Mouse (Mus musculus) forebrain, embryonic 15.5 days (tissue): Measurements from ENCODE around the gene Ace2. TPM values are rescaled to one million over a fixed set of nuclear protein-coding genes. Genes with fewer than 3 reads are reported as not detected.

Source experiments
- ATAC-seq: fragments of 200-750 bp; cut with Nextera tagmentation; replicated peaks from 2 replicates; pipeline ENCODE4 v1.8.0; 2017; ENCODE audit warnings: mild to moderate bottlenecking, moderate TSS enrichment, moderate library complexity
- H3K27ac ChIP-seq: fragments of 300-500 bp; sonication (generic); replicated peaks from 2 replicates; pipeline ENCODE4 v1.5.1; 2015; ENCODE audit warnings: mild to moderate bottlenecking, inconsistent platforms
- H3K27me3 ChIP-seq: fragments of 300-500 bp; sonication (generic); 2 replicates; pipeline ENCODE4 v1.6.1; 2015; ENCODE audit warnings: inconsistent platforms
- H3K36me3 ChIP-seq: fragments of 300-500 bp; sonication (generic); 2 replicates; pipeline ENCODE4 v1.6.1; 2015; ENCODE audit warnings: mild to moderate bottlenecking, inconsistent platforms
- H3K4me1 ChIP-seq: fragments of 300-500 bp; sonication (generic); 2 replicates; pipeline ENCODE4 v1.6.1; 2015; ENCODE audit warnings: inconsistent platforms
- H3K4me2 ChIP-seq: fragments of 300-500 bp; sonication (generic); replicated peaks from 2 replicates; pipeline ENCODE4 v1.6.1; 2015; ENCODE audit warnings: mild to moderate bottlenecking, inconsistent platforms
- H3K4me3 ChIP-seq: fragments of 300-500 bp; sonication (generic); 2 replicates; pipeline ENCODE4 v1.5.1; 2015; ENCODE audit warnings: mild to moderate bottlenecking, inconsistent platforms
- H3K9ac ChIP-seq: fragments of 300-500 bp; sonication (generic); replicated peaks from 2 replicates; pipeline ENCODE4 v1.6.1; 2015; ENCODE audit warnings: mild to moderate bottlenecking, inconsistent platforms
- H3K9me3 ChIP-seq: fragments of 300-500 bp; sonication (generic); 2 replicates; pipeline ENCODE4 v1.6.1; 2016; ENCODE audit warnings: inconsistent platforms
- WGBS: fragments of 180-500 bp; shearing (Covaris S2); methylation state at CpG from one replicate; pipeline ENCODE4 v1.1.7; 2015; ENCODE audit warnings: mixed read lengths; 5-methylcytosine and 5-hydroxymethylcytosine counted together
- polyA plus RNA-seq: library from polyadenylated mRNA; unstranded; fragments of >200 nt; fragmentation: Nextera tagmentation; extraction: Ambion mirVana; gene quantifications from 2 replicates; pipeline ENCODE4 v1.2.1, GENCODE M21; 2015

Gene Ace2
- polyA plus RNA-seq, 1 experiment from 2014 or later = 0.15 TPM

GRCm38 (mm10) chrX:164145463-164146250, 6.5 kb downstream of the Ace2 start:
- no peak for ATAC-seq
- H3K9ac ChIP-seq = no peak overlapping the region
- no peaks in the 10 kb centered on the region for H3K36me3 ChIP-seq
- WGBS = 85% methylated on average over 6 of the region's 6 CpGs
- no peak overlapping the region for H3K4me3 ChIP-seq
- no peaks in the 10 kb centered on the region for H3K9me3 ChIP-seq
- no peak overlapping the region for H3K27ac ChIP-seq
- no peaks in the 10 kb centered on the region for H3K27me3 ChIP-seq
- H3K4me2 ChIP-seq = no peak overlapping the region
- H3K4me1 ChIP-seq = no peaks in the 10 kb centered on the region

GRCm38 (mm10) chrX:164152703-164153102, 13.6 kb downstream of the Ace2 start:
- H3K9ac ChIP-seq = no peak overlapping the region

GRCm38 (mm10) chrX:164153606-164154005, 14.5 kb downstream of the Ace2 start:
- no peak overlapping the region for H3K27ac ChIP-seq
- H3K27me3 ChIP-seq = no peaks in the 10 kb centered on the region
- no peak overlapping the region for H3K9ac ChIP-seq
- no peaks in the 10 kb centered on the region for H3K9me3 ChIP-seq
- no peaks in the 10 kb centered on the region for H3K4me1 ChIP-seq
- H3K4me3 ChIP-seq = no peak overlapping the region
- no peak for ATAC-seq
- H3K4me2 ChIP-seq = no peak overlapping the region
- H3K36me3 ChIP-seq = no peaks in the 10 kb centered on the region

More at GRCm38 (mm10) chrX:164152703-164153102, 13.6 kb downstream of the Ace2 start:
- H3K36me3 ChIP-seq = no peaks in the 10 kb centered on the region
- no peak overlapping the region for H3K4me3 ChIP-seq
- ATAC-seq = no peak
- H3K27ac ChIP-seq = no peak overlapping the region
- H3K9me3 ChIP-seq = no peaks in the 10 kb centered on the region
- no peaks in the 10 kb centered on the region for H3K4me1 ChIP-seq
- H3K4me2 ChIP-seq = no peak overlapping the region
- H3K27me3 ChIP-seq = no peaks in the 10 kb centered on the region
- WGBS = 80% methylated on average over 2 of the region's 2 CpGs

- H3K4me2 ChIP-seq = no peak overlapping the region
- no peak overlapping the region for H3K9ac ChIP-seq
- 84% methylated on average over 5 of the region's 5 CpGs for WGBS
- no peaks in the 10 kb centered on the region for H3K4me1 ChIP-seq
- ATAC-seq = no peak
- H3K9me3 ChIP-seq = no peaks in the 10 kb centered on the region
- H3K27ac ChIP-seq = no peak overlapping the region
- no peaks in the 10 kb centered on the region for H3K36me3 ChIP-seq
- H3K4me3 ChIP-seq = no peak overlapping the region
- H3K27me3 ChIP-seq = no peaks in the 10 kb centered on the region
Measured at GRCm38 (mm10) chrX:164154594-164154993, 15.5 kb downstream of the Ace2 start.

- Histone ChIP-seq H3K36me3 (no peaks in the 10 kb centered on the region), H3K9me3 (no peaks in the 10 kb centered on the region), H3K4me3 (no peak overlapping the region), H3K27ac (no peak overlapping the region), H3K4me2 (no peak overlapping the region), H3K4me1 (no peaks in the 10 kb centered on the region), H3K27me3 (no peaks in the 10 kb centered on the region), H3K9ac (no peak overlapping the region)
- no peak for ATAC-seq
- WGBS = 90% methylated on average over 1 of the region's 1 CpGs
Measured at GRCm38 (mm10) chrX:164164681-164165080, 25.5 kb downstream of the Ace2 start.

- Histone ChIP-seq H3K9me3 (no peaks in the 10 kb centered on the region), H3K27me3 (no peaks in the 10 kb centered on the region), H3K4me1 (no peaks in the 10 kb centered on the region), H3K27ac (no peak overlapping the region), H3K36me3 (no peaks in the 10 kb centered on the region), H3K9ac (no peak overlapping the region), H3K4me3 (no peak overlapping the region), H3K4me2 (no peak overlapping the region)
- 78% methylated on average over 2 of the region's 2 CpGs for WGBS
- ATAC-seq = no peak
Measured at GRCm38 (mm10) chrX:164171034-164171433, 31.9 kb downstream of the Ace2 start.

- no peak overlapping the region for H3K4me2 ChIP-seq
Measured at GRCm38 (mm10) chrX:164173880-164174279, 34.7 kb downstream of the Ace2 start.

GRCm38 (mm10) chrX:164175311-164175710, 36.2 kb downstream of the Ace2 start:
- H3K4me2 ChIP-seq = no peak overlapping the region
- H3K4me3 ChIP-seq = no peak overlapping the region
- H3K27me3 ChIP-seq = no peaks in the 10 kb centered on the region
- H3K36me3 ChIP-seq = no peaks in the 10 kb centered on the region
- no peak overlapping the region for H3K27ac ChIP-seq
- no peak overlapping the region for H3K9ac ChIP-seq
- ATAC-seq = no peak
- 89% methylated on average over 1 of the region's 1 CpGs for WGBS
- H3K4me1 ChIP-seq = no peaks in the 10 kb centered on the region
- no peaks in the 10 kb centered on the region for H3K9me3 ChIP-seq

More at GRCm38 (mm10) chrX:164173880-164174279, 34.7 kb downstream of the Ace2 start:
- ATAC-seq = no peak
- Histone ChIP-seq H3K9ac (no peak overlapping the region), H3K9me3 (no peaks in the 10 kb centered on the region), H3K27me3 (no peaks in the 10 kb centered on the region), H3K4me1 (no peaks in the 10 kb centered on the region), H3K4me3 (no peak overlapping the region), H3K27ac (no peak overlapping the region), H3K36me3 (no peaks in the 10 kb centered on the region)
- WGBS = 90% methylated on average over 4 of the region's 4 CpGs

GRCm38 (mm10) chrX:164175780-164176179, 36.6 kb downstream of the Ace2 start:
- H3K4me1 ChIP-seq = no peaks in the 10 kb centered on the region
- H3K27ac ChIP-seq = no peak overlapping the region
- WGBS = 40% methylated on average over 2 of the region's 2 CpGs
- H3K36me3 ChIP-seq = no peaks in the 10 kb centered on the region
- H3K9me3 ChIP-seq = no peaks in the 10 kb centered on the region
- no peaks in the 10 kb centered on the region for H3K27me3 ChIP-seq
- no peak overlapping the region for H3K4me3 ChIP-seq
- no peak overlapping the region for H3K9ac ChIP-seq
- no peak overlapping the region for H3K4me2 ChIP-seq
- ATAC-seq = no peak

GRCm38 (mm10) chrX:164178856-164179255, 39.7 kb downstream of the Ace2 start:
- H3K9me3 ChIP-seq = no peaks in the 10 kb centered on the region
- no peaks in the 10 kb centered on the region for H3K36me3 ChIP-seq
- no peaks in the 10 kb centered on the region for H3K27me3 ChIP-seq
- H3K9ac ChIP-seq = no peak overlapping the region
- no peaks in the 10 kb centered on the region for H3K4me1 ChIP-seq
- no peak overlapping the region for H3K4me3 ChIP-seq
- H3K27ac ChIP-seq = no peak overlapping the region
- no peak overlapping the region for H3K4me2 ChIP-seq
- 91% methylated on average over 2 of the region's 2 CpGs for WGBS
- ATAC-seq = no peak

- WGBS = 19% methylated on average over 3 of the region's 3 CpGs
- peak; percentile 78 for ATAC-seq
- no peaks in the 10 kb centered on the region for H3K36me3 ChIP-seq
- no peak overlapping the region for H3K4me3 ChIP-seq
- no peak overlapping the region for H3K9ac ChIP-seq
- H3K27ac ChIP-seq = no peak overlapping the region
- no peaks in the 10 kb centered on the region for H3K27me3 ChIP-seq
- H3K4me1 ChIP-seq = no peaks in the 10 kb centered on the region
- H3K4me2 ChIP-seq = no peak overlapping the region
- H3K9me3 ChIP-seq = no peaks in the 10 kb centered on the region
Measured at GRCm38 (mm10) chrX:164179746-164180145, 40.6 kb downstream of the Ace2 start.

- Histone ChIP-seq H3K27me3 (no peaks in the 10 kb centered on the region), H3K27ac (no peak overlapping the region), H3K9me3 (no peaks in the 10 kb centered on the region), H3K4me3 (no peak overlapping the region), H3K4me1 (no peaks in the 10 kb centered on the region), H3K9ac (no peak overlapping the region), H3K36me3 (no peaks in the 10 kb centered on the region), H3K4me2 (no peak overlapping the region)
- 38% methylated on average over 3 of the region's 3 CpGs for WGBS
- ATAC-seq = no peak
Measured at GRCm38 (mm10) chrX:164183844-164184243, 44.7 kb downstream of the Ace2 start.

GRCm38 (mm10) chrX:164189880-164190279, 50.7 kb downstream of the Ace2 start:
- no peak for ATAC-seq
- Histone ChIP-seq H3K4me2 (no peak overlapping the region), H3K9me3 (no peaks in the 10 kb centered on the region), H3K4me1 (no peaks in the 10 kb centered on the region), H3K4me3 (no peak overlapping the region), H3K9ac (no peak overlapping the region), H3K27ac (no peak overlapping the region), H3K27me3 (no peaks in the 10 kb centered on the region), H3K36me3 (no peaks in the 10 kb centered on the region)
